Comparison of ENCODE assay signal across 8 mouse cellular contexts in the genomic region with DNA sequence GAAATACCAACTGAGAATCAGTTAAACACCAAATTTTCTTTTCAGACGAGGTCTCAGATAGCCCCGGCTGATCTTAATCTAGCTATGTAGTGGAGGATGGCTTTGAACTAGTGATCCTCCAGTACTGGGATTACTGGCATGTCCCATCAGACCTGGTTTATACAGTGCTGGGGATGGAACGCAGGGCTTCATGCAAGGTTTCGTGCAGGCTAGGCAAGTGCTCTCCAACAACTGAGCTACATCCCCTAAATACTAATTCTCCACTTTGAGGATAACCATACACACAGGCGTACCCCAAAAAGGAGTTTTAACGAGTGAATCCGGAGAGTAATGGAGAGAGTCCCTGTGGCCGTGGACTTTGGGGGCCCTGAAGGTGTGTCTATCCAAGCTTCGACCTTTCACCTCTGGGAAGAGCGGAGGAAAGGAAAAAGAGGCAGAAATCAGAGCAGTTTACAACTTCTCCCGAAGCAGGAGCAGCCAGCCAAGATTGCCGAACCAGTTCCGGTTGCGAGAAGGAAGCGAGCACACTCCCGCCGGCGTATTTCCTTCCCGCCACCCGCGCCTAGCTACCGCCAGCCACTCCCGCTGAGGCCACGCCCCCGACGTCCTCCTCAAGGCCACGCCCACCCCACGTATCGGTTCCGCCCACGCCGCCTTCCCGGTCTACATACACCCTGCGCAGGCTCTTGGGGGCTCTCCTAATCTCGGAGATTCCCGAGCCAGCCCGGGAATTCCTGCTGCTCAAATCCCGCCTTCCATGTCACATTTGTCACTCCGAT. TPM values are rescaled to one million over a fixed set of nuclear protein-coding genes. Genes with fewer than 3 reads are reported as not detected.
DNase-seq lines count a peak whose midpoint lies in the region; ATAC-seq and TF ChIP-seq lines count a peak whose summit lies in the region.

No protein-coding gene starts in this region.

- peak overlapping the region; percentile 55 for H3K9ac ChIP-seq in embryonic facial prominence, embryonic 15.5 days
- H3K9ac ChIP-seq in kidney, embryonic 14.5 days (ENCODE audit: low read depth, low read length) = peak overlapping the region; percentile 70
- H3K9ac ChIP-seq in limb, embryonic 15.5 days = peak overlapping the region; percentile 61

- peak; percentile 97 for ATAC-seq in embryonic facial prominence, embryonic 15.5 days (ENCODE audit: insufficient number of reproducible peaks, low FRiP score, low TSS enrichment, low read depth)
- ATAC-seq in kidney, embryonic 14.5 days (ENCODE audit: low FRiP score, low TSS enrichment) = peak; percentile 96
- ATAC-seq in limb, embryonic 15.5 days (ENCODE audit: insufficient number of reproducible peaks, low FRiP score, low TSS enrichment, low read depth) = peak; percentile 97

- peaks cover 5% of the 10 kb centered on the region for H3K4me1 ChIP-seq in bone marrow, adult 2 months (ENCODE audit: control insufficient read depth, insufficient read depth, low read length)
- H3K4me1 ChIP-seq in embryonic facial prominence, embryonic 15.5 days = peaks cover 32% of the 10 kb centered on the region
- peaks cover 24% of the 10 kb centered on the region; the same call in 1 of the 2 replicates for H3K4me1 ChIP-seq in kidney, embryonic 14.5 days (ENCODE audit: control insufficient read depth, insufficient read depth, low read length)
- H3K4me1 ChIP-seq in limb, embryonic 15.5 days = peaks cover 35% of the 10 kb centered on the region

- peaks cover 5% of the 10 kb centered on the region; the same call in 1 of the 2 replicates for H3K36me3 ChIP-seq in embryonic facial prominence, embryonic 15.5 days
- H3K36me3 ChIP-seq in kidney, embryonic 14.5 days (ENCODE audit: control insufficient read depth, insufficient read depth, low read length) = peaks cover 7% of the 10 kb centered on the region; the same call in 1 of the 2 replicates
- peaks cover 14% of the 10 kb centered on the region for H3K36me3 ChIP-seq in limb, embryonic 15.5 days

- TF ChIP-seq POLR2A in bone marrow, adult 2 months (IDR thresholded peaks at IDR 0.05; ENCODE audit: borderline replicate concordance, control insufficient read depth, low read depth, low read length) = peak; percentile 86; the same call in 1 of the 2 replicates

- TF ChIP-seq CTCF in bone marrow, adult 2 months (IDR thresholded peaks at IDR 0.05; ENCODE audit: control insufficient read depth, insufficient read depth, low read length) = no peak

- peak overlapping the region; percentile 73 for H3K4me3 ChIP-seq in bone marrow, adult 2 months (replicated peaks; ENCODE audit: control insufficient read depth, low read depth, low read length)
- H3K4me3 ChIP-seq in embryonic facial prominence, embryonic 15.5 days (replicated peaks) = peak overlapping the region; percentile 56
- H3K4me3 ChIP-seq in kidney, embryonic 14.5 days (ENCODE audit: low read length) = peak overlapping the region; percentile 50
- H3K4me3 ChIP-seq in limb, embryonic 15.5 days = peak overlapping the region; percentile 55

- H3K27ac ChIP-seq in bone marrow, adult 2 months (ENCODE audit: control insufficient read depth, insufficient read depth, low read depth, low read length, poor library complexity) = peak overlapping the region; percentile 76
- peak overlapping the region; percentile 89 for H3K27ac ChIP-seq in embryonic facial prominence, embryonic 15.5 days (replicated peaks)
- H3K27ac ChIP-seq in kidney, embryonic 14.5 days (ENCODE audit: low read depth, low read length) = peak overlapping the region; percentile 88
- H3K27ac ChIP-seq in limb, embryonic 15.5 days = peak overlapping the region; percentile 90

- DNase-seq in 416B (ENCODE audit: low read depth) = peak; percentile 91
- DNase-seq in heart, adult 9 months (ENCODE audit: low spot score in 2 of 2) = peak; percentile 97 to 98
- peak; percentile 80 to 84 for DNase-seq in monocyte, adult 2 months (ENCODE audit: low read depth in 1 of 2, low spot score in 2 of 2)
- DNase-seq in spleen, postnatal 36 days (ENCODE audit: low spot score in 2 of 2) = peak; percentile 96

- H3K4me2 ChIP-seq in embryonic facial prominence, embryonic 15.5 days (replicated peaks) = peak overlapping the region; percentile 68
- peak overlapping the region; percentile 66 for H3K4me2 ChIP-seq in kidney, embryonic 14.5 days (replicated peaks; ENCODE audit: low read depth, low read length)
- peak overlapping the region; percentile 60 for H3K4me2 ChIP-seq in limb, embryonic 15.5 days

- no peaks in the 10 kb centered on the region for H3K27me3 ChIP-seq in embryonic facial prominence, embryonic 15.5 days
- no peaks in the 10 kb centered on the region for H3K27me3 ChIP-seq in kidney, embryonic 14.5 days (ENCODE audit: control insufficient read depth, insufficient read depth, low read length)
- no peaks in the 10 kb centered on the region; the same call in 1 of the 2 replicates for H3K27me3 ChIP-seq in limb, embryonic 15.5 days

- no peaks in the 10 kb centered on the region for H3K9me3 ChIP-seq in embryonic facial prominence, embryonic 15.5 days (replicated peaks)
- H3K9me3 ChIP-seq in kidney, embryonic 14.5 days (ENCODE audit: control insufficient read depth, low read length) = peaks cover 5% of the 10 kb centered on the region
- no peaks in the 10 kb centered on the region for H3K9me3 ChIP-seq in limb, embryonic 15.5 days

- 5% methylated on average over 39 of the region's 39 CpGs for WGBS in bone marrow, adult 2 months
- WGBS in embryonic facial prominence, embryonic 15.5 days = 4% methylated on average over 39 of the region's 39 CpGs
- WGBS in kidney, embryonic 14.5 days = 4% methylated on average over 39 of the region's 39 CpGs
- 4% methylated on average over 39 of the region's 39 CpGs for WGBS in limb, embryonic 15.5 days

RNA-seq across cellular contexts. Expression of gene Stn1, which starts 0.6 kb away (rescaled TPM):
- polyA plus RNA-seq in bone marrow, adult 2 months (2011; ENCODE audit: insufficient read depth, insufficient read length, low replicate concordance, missing spikeins) = 7.5 and 19.1 TPM in 2 replicates
- 51.3 and 53.6 TPM in 2 replicates for polyA plus RNA-seq in embryonic facial prominence, embryonic 15.5 days (2015; fragmentation: Nextera tagmentation; extraction: Ambion mirVana)
- polyA plus RNA-seq in kidney, embryonic 14.5 days (2014; fragmentation: Nextera tagmentation; extraction: Ambion mirVana) = 54.7 and 55.0 TPM in 2 replicates
- polyA plus RNA-seq in limb, embryonic 15.5 days (2015; fragmentation: Nextera tagmentation; extraction: Ambion mirVana) = 52.2 and 52.7 TPM in 2 replicates

RNA-seq across cellular contexts. Expression of gene Slk, which starts 42.8 kb away (rescaled TPM):
- polyA plus RNA-seq in bone marrow, adult 2 months (2011; ENCODE audit: insufficient read depth, insufficient read length, low replicate concordance, missing spikeins) = 40.1 and 54.3 TPM in 2 replicates
- polyA plus RNA-seq in embryonic facial prominence, embryonic 15.5 days (2015; fragmentation: Nextera tagmentation; extraction: Ambion mirVana) = 10.4 and 14.1 TPM in 2 replicates
- polyA plus RNA-seq in kidney, embryonic 14.5 days (2014; fragmentation: Nextera tagmentation; extraction: Ambion mirVana) = 16.5 and 20.6 TPM in 2 replicates
- 12.9 TPM in 2 replicates for polyA plus RNA-seq in limb, embryonic 15.5 days (2015; fragmentation: Nextera tagmentation; extraction: Ambion mirVana)

Comparison
In these comparisons a context has a peak if more than half of its experiments do, and no peak if none do; other contexts are left out.
1. Peak in every context shown above with its lines: DNase-seq, ATAC-seq, H3K4me3 ChIP-seq and H3K27ac ChIP-seq.